ENCODE assay signal across 13 mouse cellular contexts in the genomic region with DNA sequence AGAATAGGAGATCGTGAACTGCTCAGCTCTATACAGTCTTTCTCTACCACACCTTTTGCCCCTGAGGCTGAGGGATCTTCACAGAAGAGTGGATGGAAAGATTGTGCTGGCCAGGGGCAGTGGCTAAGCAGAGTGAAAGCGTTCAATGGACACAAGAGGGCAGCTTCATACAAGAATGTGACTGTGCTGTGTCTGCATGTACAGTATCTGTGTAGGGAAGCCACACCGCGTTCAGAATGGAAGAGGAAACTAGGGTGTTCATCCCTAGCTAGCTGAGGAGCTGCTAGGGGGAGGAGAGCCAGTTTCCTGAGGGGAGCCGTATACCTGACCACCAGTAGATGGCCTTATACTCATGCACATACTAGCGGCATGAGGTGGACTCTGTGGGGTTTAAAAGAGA. TPM values are rescaled to one million over a fixed set of nuclear protein-coding genes. Genes with fewer than 3 reads are reported as not detected.
DNase-seq lines count a peak whose midpoint lies in the region; ATAC-seq and TF ChIP-seq lines count a peak whose summit lies in the region.
"Had no signal": no experiment of that assay in that cellular context is flagged by ENCODE, and none has a peak within 500 bp of the region (broad histone marks: within the 10 kb centered on the region; RNA-seq: fewer than 3 reads in every experiment).

No protein-coding gene starts in this region.

- 65% methylated on average over 6 of the region's 6 CpGs for WGBS in forebrain, embryonic 15.5 days
- 75% methylated on average over 6 of the region's 6 CpGs for WGBS in forebrain, embryonic 12.5 days
- 58% methylated on average over 6 of the region's 6 CpGs for WGBS in midbrain, postnatal 0 days

- no peak for TF ChIP-seq POLR2A in cortical plate, adult 2 months (IDR thresholded peaks at IDR 0.05; ENCODE audit: extremely low read depth, insufficient read depth, low read length)

- peak; percentile 36 for TF ChIP-seq CTCF in cortical plate, adult 2 months (IDR thresholded peaks at IDR 0.05; ENCODE audit: extremely low read depth, insufficient read depth, low read length)
- peak; percentile 77 for TF ChIP-seq CTCF in midbrain, postnatal 0 days (IDR thresholded peaks at IDR 0.05)

- no peak overlapping the region for H3K9ac ChIP-seq in forebrain, embryonic 15.5 days (replicated peaks)
- H3K9ac ChIP-seq in forebrain, embryonic 12.5 days = no peak overlapping the region
- no peak overlapping the region for H3K9ac ChIP-seq in midbrain, postnatal 0 days (replicated peaks; ENCODE audit: low read length, poor library complexity, severe bottlenecking)
- H3K9ac ChIP-seq: limb, embryonic 15.5 days had no signal

- H3K36me3 ChIP-seq in forebrain, embryonic 15.5 days = no peaks in the 10 kb centered on the region
- H3K36me3 ChIP-seq in forebrain, embryonic 12.5 days (replicated peaks) = no peaks in the 10 kb centered on the region
- peaks cover 5% of the 10 kb centered on the region; the same call in 1 of the 2 replicates for H3K36me3 ChIP-seq in midbrain, postnatal 0 days (ENCODE audit: insufficient read depth, low read length)

- DNase-seq in left cerebral cortex, adult 18-20 months (ENCODE audit: low spot score in 2 of 2) = peak; percentile 26 to 31
- no peak for DNase-seq in left cerebral cortex, postnatal 36 days (ENCODE audit: low spot score in 2 of 2)
- DNase-seq in midbrain, postnatal 0 days (ENCODE audit: low spot score) = peak; percentile 81
- no peak for DNase-seq in urinary bladder, postnatal 4 days (ENCODE audit: low spot score in 2 of 2)
- DNase-seq: gastrocnemius, postnatal 10 days; thymus, adult 18-20 months had no signal

- no peaks in the 10 kb centered on the region for H3K9me3 ChIP-seq in forebrain, embryonic 15.5 days
- no peaks in the 10 kb centered on the region for H3K9me3 ChIP-seq in forebrain, embryonic 12.5 days
- no peaks in the 10 kb centered on the region for H3K9me3 ChIP-seq in midbrain, postnatal 0 days (ENCODE audit: low read length)
- H3K9me3 ChIP-seq: limb, embryonic 15.5 days had no signal

- no peak overlapping the region for H3K27ac ChIP-seq in forebrain, embryonic 15.5 days (replicated peaks)
- H3K27ac ChIP-seq in forebrain, embryonic 12.5 days = no peak overlapping the region
- no peak overlapping the region for H3K27ac ChIP-seq in cortical plate, adult 2 months (ENCODE audit: insufficient read depth, low read length)
- no peak overlapping the region for H3K27ac ChIP-seq in midbrain, postnatal 0 days (ENCODE audit: low read depth, low read length)
- H3K27ac ChIP-seq: limb, embryonic 15.5 days had no signal

- H3K4me1 ChIP-seq in forebrain, embryonic 15.5 days = no peaks in the 10 kb centered on the region
- H3K4me1 ChIP-seq in forebrain, embryonic 12.5 days = no peaks in the 10 kb centered on the region
- H3K4me1 ChIP-seq in cortical plate, adult 2 months (ENCODE audit: control insufficient read depth, insufficient read depth, low read length) = no peaks in the 10 kb centered on the region
- H3K4me1 ChIP-seq in midbrain, postnatal 0 days (ENCODE audit: insufficient read depth, low read length) = no peaks in the 10 kb centered on the region
- H3K4me1 ChIP-seq: limb, embryonic 15.5 days had no signal

- H3K4me2 ChIP-seq in forebrain, embryonic 15.5 days (replicated peaks) = no peak overlapping the region
- no peak overlapping the region for H3K4me2 ChIP-seq in forebrain, embryonic 12.5 days
- no peak overlapping the region for H3K4me2 ChIP-seq in midbrain, postnatal 0 days (ENCODE audit: low read depth, low read length, poor library complexity, severe bottlenecking)
- H3K4me2 ChIP-seq: limb, embryonic 15.5 days had no signal

- peak; percentile 72 for ATAC-seq in forebrain, embryonic 15.5 days (replicated peaks)
- ATAC-seq in forebrain, embryonic 12.5 days (ENCODE audit: low FRiP score) = no peak
- peak; percentile 88 for ATAC-seq in midbrain, postnatal 0 days (ENCODE audit: low FRiP score)
- ATAC-seq in activated CD4-positive, CD25-positive, alpha-beta regulatory T cell, adult 4 months = no peak
- ATAC-seq: CD4-positive, CD25-positive, alpha-beta regulatory T cell, adult 4 months; inflammation-experienced regulatory T-cells, adult 6 months had no signal

- H3K27me3 ChIP-seq in forebrain, embryonic 15.5 days = no peaks in the 10 kb centered on the region
- H3K27me3 ChIP-seq in forebrain, embryonic 12.5 days = no peaks in the 10 kb centered on the region
- H3K27me3 ChIP-seq in midbrain, postnatal 0 days (ENCODE audit: insufficient read depth, low read length) = no peaks in the 10 kb centered on the region
- H3K27me3 ChIP-seq: limb, embryonic 15.5 days had no signal

- H3K4me3 ChIP-seq in forebrain, embryonic 15.5 days = no peak overlapping the region
- no peak overlapping the region for H3K4me3 ChIP-seq in forebrain, embryonic 12.5 days (replicated peaks)
- H3K4me3 ChIP-seq in cortical plate, adult 2 months (ENCODE audit: insufficient read depth, low read length) = no peak overlapping the region
- H3K4me3 ChIP-seq in midbrain, postnatal 0 days (ENCODE audit: low read depth, low read length) = no peak overlapping the region
- H3K4me3 ChIP-seq: limb, embryonic 15.5 days had no signal

- intact Hi-C loops in left cerebral cortex, postnatal 36 days (cut with DNase I) = loop anchor here (5.0 kb wide), 1 partner anchor 840 kb away; no protein-coding TSS in a partner anchor

RNA-seq across cellular contexts. Expression of gene 1700001L19Rik, which starts 25.6 kb away (rescaled TPM):
- polyA plus RNA-seq in forebrain, embryonic 15.5 days (2015; fragmentation: Nextera tagmentation; extraction: Ambion mirVana) = 3.4 and 4.3 TPM in 2 replicates
- polyA plus RNA-seq in forebrain, embryonic 12.5 days (2016; fragmentation: Nextera tagmentation; extraction: Ambion mirVana) = 0.68 and 1.1 TPM in 2 replicates
- total RNA-seq in left cerebral cortex, adult 18-20 months (2021) = 10 to 100 TPM; 21.4 to 23.0 TPM
- 10 to 100 TPM; 18.9 to 22.2 TPM for total RNA-seq in left cerebral cortex, postnatal 36 days (2021)
- polyA plus RNA-seq in cortical plate, adult 2 months (2012; rRNA removed) = 15.5 and 15.6 TPM in 2 replicates
- total RNA-seq in midbrain, postnatal 0 days (2014; rRNA removed) = 10.5 and 16.9 TPM in 2 replicates
- polyA plus RNA-seq in midbrain, postnatal 0 days (2015; fragmentation: Nextera tagmentation; extraction: Ambion mirVana) = 27.6 and 29.6 TPM in 2 replicates
- not detected for polyA plus RNA-seq in activated CD4-positive, CD25-positive, alpha-beta regulatory T cell, adult 4 months (2017; shearing (Covaris generic))
- polyA plus RNA-seq: CD4-positive, CD25-positive, alpha-beta regulatory T cell, adult 4 months; inflammation-experienced regulatory T-cells, adult 6 months had no signal

RNA-seq across cellular contexts. Expression of gene Fastkd3, which starts 40.8 kb away (rescaled TPM):
- polyA plus RNA-seq in forebrain, embryonic 15.5 days (2015; fragmentation: Nextera tagmentation; extraction: Ambion mirVana) = 28.0 and 33.4 TPM in 2 replicates
- polyA plus RNA-seq in forebrain, embryonic 12.5 days (2016; fragmentation: Nextera tagmentation; extraction: Ambion mirVana) = 39.5 and 40.5 TPM in 2 replicates
- total RNA-seq in left cerebral cortex, adult 18-20 months (2021) = 10 to 100 TPM; 14.8 to 17.4 TPM
- total RNA-seq in left cerebral cortex, postnatal 36 days (2021) = 10 to 100 TPM; 14.1 to 15.1 TPM
- polyA plus RNA-seq in cortical plate, adult 2 months (2012; rRNA removed) = 15.2 and 16.3 TPM in 2 replicates
- 10.7 and 17.4 TPM in 2 replicates for total RNA-seq in midbrain, postnatal 0 days (2014; rRNA removed)
- 18.5 and 20.1 TPM in 2 replicates for polyA plus RNA-seq in midbrain, postnatal 0 days (2015; fragmentation: Nextera tagmentation; extraction: Ambion mirVana)
- polyA plus RNA-seq in activated CD4-positive, CD25-positive, alpha-beta regulatory T cell, adult 4 months (2017; shearing (Covaris generic)) = 10 to 100 TPM; 29.7 to 33.1 TPM

RNA-seq across cellular contexts. Expression of gene Mtrr, which starts 40.8 kb away (rescaled TPM):
- polyA plus RNA-seq in forebrain, embryonic 15.5 days (2015; fragmentation: Nextera tagmentation; extraction: Ambion mirVana) = 14.3 and 14.4 TPM in 2 replicates
- polyA plus RNA-seq in forebrain, embryonic 12.5 days (2016; fragmentation: Nextera tagmentation; extraction: Ambion mirVana) = 16.1 and 18.4 TPM in 2 replicates
- 10 to 100 TPM; 17.7 to 19.7 TPM for total RNA-seq in left cerebral cortex, adult 18-20 months (2021)
- total RNA-seq in left cerebral cortex, postnatal 36 days (2021) = 10 to 100 TPM; 14.3 to 19.3 TPM
- polyA plus RNA-seq in cortical plate, adult 2 months (2012; rRNA removed) = 9.7 and 10.9 TPM in 2 replicates
- 10.6 and 12.5 TPM in 2 replicates for total RNA-seq in midbrain, postnatal 0 days (2014; rRNA removed)
- 6.8 and 8.2 TPM in 2 replicates for polyA plus RNA-seq in midbrain, postnatal 0 days (2015; fragmentation: Nextera tagmentation; extraction: Ambion mirVana)
- polyA plus RNA-seq in activated CD4-positive, CD25-positive, alpha-beta regulatory T cell, adult 4 months (2017; shearing (Covaris generic)) = 10 to 100 TPM; 15.7 to 19.3 TPM

Comparison
In these comparisons a context has a peak if more than half of its experiments do, and no peak if none do; other contexts are left out.
1. ATAC-seq: peak in forebrain, embryonic 15.5 days (single experiment) and midbrain, postnatal 0 days (single experiment); none in forebrain, embryonic 12.5 days (single experiment) and activated CD4-positive, CD25-positive, alpha-beta regulatory T cell, adult 4 months (single experiment).
2. DNase-seq: peak in left cerebral cortex, adult 18-20 months (2 of 2) and midbrain, postnatal 0 days (single experiment); none in left cerebral cortex, postnatal 36 days (0 of 2) and urinary bladder, postnatal 4 days (0 of 2).